Mouse (Mus musculus) embryo, embryonic 10 days (tissue): ENCODE data around the gene Slc5a9.
"Not testable (repeated sequence)": the region's sequence is repeated elsewhere in the genome, so short reads cannot be mapped to it uniquely, and the experiment has no call there.

ENCODE experiments used
- DNase-seq: peaks from one replicate; pipeline ENCODE4 v3.0.0-alpha.2; 2015; ENCODE audit warnings: low spot score

Gene Slc5a9

GRCm38 (mm10) chr4:111902775-111903174 is at the start of gene Slc5a9:
Gene Slc5a9, minus strand, starts transcription at chr4:111902918.
- no peak for DNase-seq

GRCm38 (mm10) chr4:111919092-111919491 is 16.4 kb upstream of the Slc5a9 start, which contains the start of gene Skint8:
Gene Skint8, plus strand, starts transcription at chr4:111919392.
- DNase-seq: no peak

GRCm38 (mm10) chr4:111907926-111908325 is 5.2 kb upstream of the Slc5a9 start:
- peak; percentile 77 for DNase-seq

GRCm38 (mm10) chr4:111901473-111901872 is 1.2 kb downstream of the Slc5a9 start:
- DNase-seq: no peak

- not testable (repeated sequence) for DNase-seq
Measured at GRCm38 (mm10) chr4:111900491-111900890, 2.2 kb downstream of the Slc5a9 start.

- no peak for DNase-seq
Measured at GRCm38 (mm10) chr4:111898566-111898965, 4.2 kb downstream of the Slc5a9 start.

GRCm38 (mm10) chr4:111897755-111898154 is 5.0 kb downstream of the Slc5a9 start:
- no peak for DNase-seq

GRCm38 (mm10) chr4:111892138-111892537 is 10.6 kb downstream of the Slc5a9 start:
- no peak for DNase-seq

GRCm38 (mm10) chr4:111886607-111887006 is 16.1 kb downstream of the Slc5a9 start:
- DNase-seq: peak; percentile 87

- DNase-seq: peak; percentile 86
Measured at GRCm38 (mm10) chr4:111886018-111886417, 16.7 kb downstream of the Slc5a9 start.

- no peak for DNase-seq
Measured at GRCm38 (mm10) chr4:111883543-111883942, 19.2 kb downstream of the Slc5a9 start.

- peak; percentile 21 for DNase-seq
Measured at GRCm38 (mm10) chr4:111880112-111880875, 22.4 kb downstream of the Slc5a9 start.

GRCm38 (mm10) chr4:111867743-111868401 is 34.8 kb downstream of the Slc5a9 start:
- no peak for DNase-seq

GRCm38 (mm10) chr4:111866701-111867100 is 36.0 kb downstream of the Slc5a9 start:
- no peak for DNase-seq

GRCm38 (mm10) chr4:111852626-111853025 is 50.1 kb downstream of the Slc5a9 start:
- no peak for DNase-seq

- DNase-seq: no peak
Measured at GRCm38 (mm10) chr4:111838882-111839281, 63.8 kb downstream of the Slc5a9 start.
